ENCODE assay signal across 8 mouse cellular contexts in the genomic region with DNA sequence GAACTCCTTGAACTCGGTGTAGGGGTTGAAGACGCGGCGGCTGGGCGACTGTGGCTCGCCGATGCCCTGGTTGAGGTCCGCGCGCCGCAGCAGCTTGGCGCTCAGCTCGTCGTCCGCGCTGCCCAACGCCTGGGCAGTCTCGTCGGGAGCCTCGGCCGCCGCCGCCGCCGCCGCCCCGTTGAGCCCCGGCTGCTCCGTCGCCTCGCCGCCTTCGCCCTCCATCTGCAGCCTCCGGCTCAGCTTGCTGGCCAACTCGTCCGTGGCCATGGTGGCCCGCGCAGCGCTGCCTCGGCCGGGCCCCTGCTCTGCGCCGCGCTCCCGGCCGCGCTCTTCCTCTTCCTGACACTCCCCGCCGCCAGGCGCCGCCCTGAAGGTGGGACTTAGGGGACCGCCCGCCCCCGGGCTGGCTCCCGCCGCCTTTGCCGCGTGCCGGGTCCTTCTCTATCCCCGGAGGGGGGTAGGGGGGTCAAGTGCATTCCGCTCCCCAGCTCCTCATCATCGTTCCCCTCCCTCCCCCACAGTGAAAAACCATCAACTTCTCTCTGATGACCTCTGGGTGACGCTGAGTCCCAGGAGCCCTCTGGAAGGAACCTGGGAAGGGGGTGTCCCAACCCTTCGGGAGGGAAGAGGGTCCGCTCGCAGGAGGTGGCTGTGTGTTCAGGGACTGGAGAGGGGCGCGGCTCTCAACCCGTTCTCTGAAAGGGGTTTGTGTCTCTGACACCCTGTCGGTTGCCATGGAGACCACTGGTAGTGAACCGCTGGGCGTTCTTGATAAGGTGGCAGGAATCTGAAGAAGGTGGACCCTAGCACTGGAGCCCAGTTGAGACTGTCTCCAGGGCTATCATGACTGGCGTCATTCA. TPM values are rescaled to one million over a fixed set of nuclear protein-coding genes. Genes with fewer than 3 reads are reported as not detected.
DNase-seq lines count a peak whose midpoint lies in the region; ATAC-seq lines count a peak whose summit lies in the region.

A gene (minus strand): TSS at position 320 of the 860 bp plus-strand sequence.

- ATAC-seq in forebrain, embryonic 16.5 days = peak; percentile 92

- no peaks in the 10 kb centered on the region for H3K36me3 ChIP-seq in forebrain, embryonic 16.5 days (ENCODE audit: control insufficient read depth, insufficient read depth)

- peak within 1 kb of the TSS; percentile 80 for H3K4me2 ChIP-seq in forebrain, embryonic 16.5 days (ENCODE audit: low read length)

- under 1% methylated on average over 68 of the region's 73 CpGs for WGBS in forebrain, embryonic 16.5 days

- no peaks in the 10 kb centered on the region for H3K9me3 ChIP-seq in forebrain, embryonic 16.5 days (ENCODE audit: control insufficient read depth, low read length)

- no peaks in the 10 kb centered on the region for H3K27me3 ChIP-seq in forebrain, embryonic 16.5 days (replicated peaks; ENCODE audit: control insufficient read depth, insufficient read depth, low read length)

- 0 out of 2 replicates have a peak within 1 kb of the TSS, but pooled peaks have one; percentile 1 for H3K27ac ChIP-seq in forebrain, embryonic 16.5 days (ENCODE audit: low read length)

- peak within 1 kb of the TSS; percentile 87 for H3K4me3 ChIP-seq in forebrain, embryonic 16.5 days (replicated peaks; ENCODE audit: low read length)

- intact Hi-C loops in heart, postnatal 36 days (cut with DNase I) = loop anchor here (5.0 to 10.0 kb wide), 2 partner anchors 37 to 220 kb away; no protein-coding TSS in a partner anchor

- H3K9ac ChIP-seq in forebrain, embryonic 16.5 days (replicated peaks; ENCODE audit: low read depth, low read length) = peak within 1 kb of the TSS; percentile 87

- H3K4me1 ChIP-seq in forebrain, embryonic 16.5 days (replicated peaks; ENCODE audit: control insufficient read depth, insufficient read depth, low read length) = peaks cover 46% of the 10 kb centered on the region

- peak; percentile 72 for DNase-seq in MEL-GATA-1-ER (ENCODE audit: extremely low read depth, low read depth)
- DNase-seq in cerebellum, adult 11-12 months = peak; percentile 79
- DNase-seq in heart, postnatal 36 days = peak; percentile 85 to 87
- DNase-seq in layer of hippocampus, adult 8-10 months (ENCODE audit: low spot score in 2 of 2) = peak in 1 of 2 experiments; percentile 63
- DNase-seq in lung, postnatal 10 days = peak; percentile 92
- DNase-seq in ovary, postnatal 36 days (ENCODE audit: low spot score) = peak; percentile 85
- peak; percentile 86 for DNase-seq in thymus, postnatal 4 days

RNA-seq across cellular contexts. Expression of the gene that starts here (rescaled TPM):
- 69.9 and 76.8 TPM in 2 replicates for polyA plus RNA-seq in forebrain, embryonic 16.5 days (2015; fragmentation: Nextera tagmentation; extraction: Ambion mirVana)
- total RNA-seq in heart, postnatal 36 days (2021) = 10 to 100 TPM; 20.4 to 21.3 TPM
- 100 to 1,000 TPM; 160 to 177 (median 162) TPM for total RNA-seq in layer of hippocampus, adult 8-10 months (2022)

Comparison
In these comparisons a context has a peak if more than half of its experiments do, and no peak if none do; other contexts are left out.
1. RNA of the gene that starts here (total RNA-seq): 160 to 177 TPM in layer of hippocampus, adult 8-10 months; 20.4 to 21.3 TPM in heart, postnatal 36 days; every median in the first group is over 4 times any median in the second.